Mouse (Mus musculus): ENCODE results near the gene Ctsw. TPM values are rescaled to one million over a fixed set of nuclear protein-coding genes. Genes with fewer than 3 reads are reported as not detected.

Ctsw gene
- polyA plus RNA-seq, 1 experiment from 2014 or later: 1.4 TPM

DNA sequence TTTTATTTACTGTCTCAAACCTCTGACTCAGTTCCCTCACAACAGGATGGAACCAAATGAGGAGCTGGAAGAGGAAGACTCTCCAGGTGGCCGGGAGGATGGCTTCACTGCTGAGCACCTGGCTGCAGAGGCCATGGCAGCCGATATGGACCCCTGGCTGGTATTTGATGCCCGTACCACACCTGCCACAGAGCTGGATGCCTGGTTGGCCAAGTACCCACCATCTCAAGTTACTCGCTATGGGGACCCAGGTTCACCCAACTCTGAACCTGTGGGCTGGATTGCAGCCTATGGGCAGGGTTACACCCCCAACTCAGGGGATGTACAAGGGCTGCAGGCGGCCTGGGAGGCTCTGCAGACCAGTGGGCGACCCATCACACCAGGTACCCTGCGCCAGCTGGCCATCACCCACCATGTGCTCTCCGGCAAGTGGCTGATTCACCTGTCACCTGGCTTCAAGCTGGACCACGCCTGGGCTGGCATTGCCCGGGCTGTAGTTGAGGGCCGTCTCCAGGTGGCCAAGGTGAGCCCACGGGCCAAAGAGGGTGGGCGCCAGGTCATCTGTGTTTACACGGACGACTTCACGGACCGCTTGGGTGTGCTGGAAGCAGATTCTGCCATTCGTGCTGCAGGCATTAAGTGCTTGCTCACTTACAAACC, 42.3 kb downstream of the Ctsw start:
- no peaks in the 10 kb centered on the region for H3K9me3 ChIP-seq (replicated peaks)
- peak overlapping the region; percentile 95 for H3K27ac ChIP-seq
- peak overlapping the region; percentile 83 for H3K4me3 ChIP-seq
- H3K27me3 ChIP-seq: no peaks in the 10 kb centered on the region
- no peak for ATAC-seq (replicated peaks; ENCODE audit: insufficient number of reproducible peaks, insufficient read depth, low FRiP score, low read depth)
- peaks cover 19% of the 10 kb centered on the region for H3K36me3 ChIP-seq
- peak overlapping the region; percentile 75 for H3K4me2 ChIP-seq
- 86% methylated on average over 18 of the region's 18 CpGs for WGBS
- H3K9ac ChIP-seq: peak overlapping the region; percentile 94
- H3K4me1 ChIP-seq (replicated peaks): peaks cover 41% of the 10 kb centered on the region

DNA sequence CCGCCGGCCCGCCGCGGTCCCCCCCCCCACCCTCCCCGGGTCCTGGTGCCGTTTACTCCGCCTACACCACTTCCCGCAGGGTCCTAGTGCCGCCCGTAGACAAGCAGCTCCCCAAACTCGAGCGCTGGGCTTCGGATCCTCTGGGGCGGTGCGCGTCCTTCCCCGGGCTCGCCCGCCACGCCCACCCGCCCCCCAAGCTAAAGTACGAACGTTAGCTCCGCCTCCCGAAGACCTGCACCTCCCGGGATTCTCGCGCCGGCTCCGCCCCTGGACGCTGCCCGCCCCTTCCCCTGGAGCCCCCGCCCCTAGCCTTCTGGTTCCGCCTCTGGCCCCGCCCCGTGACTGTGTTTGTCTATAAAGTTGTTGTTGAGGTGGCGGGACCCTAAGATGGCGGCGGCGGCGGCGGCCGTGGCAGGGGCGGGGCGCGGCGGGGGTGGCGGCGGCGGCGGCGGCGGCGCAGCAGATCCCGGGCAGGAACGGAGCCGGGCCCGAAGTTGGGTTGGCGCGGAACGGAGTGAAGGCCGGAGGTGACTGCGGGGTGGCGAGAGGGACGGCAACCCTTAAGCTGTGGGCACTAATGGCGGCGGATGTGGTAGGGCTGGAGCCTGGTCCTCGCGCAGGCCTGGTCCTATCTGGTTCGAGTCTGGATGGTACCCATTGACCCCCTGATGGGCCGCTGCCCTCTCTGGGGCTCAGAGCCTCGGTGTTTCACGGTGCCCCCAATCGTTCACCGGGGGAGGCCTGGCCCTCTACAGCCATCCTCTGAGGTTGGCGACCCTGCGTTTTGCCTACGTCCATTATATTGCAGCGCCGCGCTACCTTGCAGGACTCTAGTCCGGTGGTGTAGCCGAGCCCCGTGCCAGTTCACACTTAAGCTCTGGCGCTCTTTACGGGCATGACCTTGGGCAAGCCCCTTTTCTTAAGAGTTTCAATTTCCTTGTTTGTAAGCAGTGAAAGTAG, 43.2 kb downstream of the Ctsw start, which contains the start of the genes Drap1 and AI837181:
Gene Drap1, minus strand, starts transcription at position 198 of the 960 bp plus-strand sequence.
Gene AI837181, plus strand, starts transcription at position 363 of the 960 bp plus-strand sequence.
- peak within 1 kb of the TSS; percentile 91 for H3K4me2 ChIP-seq
- ATAC-seq (replicated peaks; ENCODE audit: insufficient number of reproducible peaks, insufficient read depth, low FRiP score, low read depth): peak; percentile 91
- WGBS: under 1% methylated on average over 74 of the region's 87 CpGs

DNA sequence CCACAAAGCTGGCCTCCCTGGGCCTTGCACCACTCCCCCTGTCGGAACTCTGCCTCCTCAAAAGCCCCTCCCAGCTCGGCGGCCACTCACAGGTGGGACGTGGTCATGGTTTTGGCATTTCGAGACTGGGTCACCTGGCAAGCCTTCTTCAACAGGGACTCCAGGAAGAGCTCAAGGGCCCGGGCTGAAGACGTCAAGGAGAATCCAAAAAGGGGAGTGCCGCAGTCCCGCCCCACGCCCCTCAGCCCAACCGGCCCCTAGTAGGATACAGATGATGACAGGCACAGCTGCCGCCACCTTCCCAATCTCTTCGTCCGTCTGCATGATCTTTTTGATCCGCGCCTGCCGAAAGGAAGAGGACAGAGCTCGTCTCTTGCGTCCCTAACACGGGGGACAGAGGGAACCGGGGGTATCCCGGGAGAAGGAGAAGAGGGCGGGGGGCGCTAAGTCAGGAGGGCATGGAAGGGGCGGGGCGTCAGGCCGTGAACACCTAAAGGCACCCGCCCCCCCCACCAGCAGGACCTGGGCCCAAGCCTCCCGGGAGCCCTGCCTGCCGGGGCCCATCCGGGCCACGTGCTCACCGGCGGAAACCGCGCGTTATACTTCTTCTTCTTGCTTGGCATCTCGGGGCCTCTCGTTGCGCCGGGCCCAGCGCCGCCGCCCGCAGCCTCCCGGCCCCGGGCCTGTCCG, 44.1 kb downstream of the Ctsw start:
- ATAC-seq (replicated peaks; ENCODE audit: insufficient number of reproducible peaks, insufficient read depth, low FRiP score, low read depth): peak; percentile 67
- Histone ChIP-seq H3K27me3 (no peaks in the 10 kb centered on the region), H3K4me2 (peak overlapping the region; percentile 91), H3K4me1 (replicated peaks) (peaks cover 34% of the 10 kb centered on the region), H3K9me3 (replicated peaks) (no peaks in the 10 kb centered on the region), H3K27ac (peak overlapping the region; percentile 95), H3K9ac (peak overlapping the region; percentile 89), H3K36me3 (peaks cover 30% of the 10 kb centered on the region), H3K4me3 (peak overlapping the region; percentile 83)
- under 1% methylated on average over 41 of the region's 48 CpGs for WGBS

More for the DNA sequence above, 43.2 kb downstream of the Ctsw start, which contains the start of the genes Drap1 and AI837181:
- peak within 1 kb of the TSS; percentile 94 for H3K9ac ChIP-seq
- peak within 1 kb of the TSS; percentile 95 for H3K27ac ChIP-seq
- H3K27me3 ChIP-seq: no peaks in the 10 kb centered on the region
- peak within 1 kb of the TSS; percentile 83 for H3K4me3 ChIP-seq
- peaks cover 41% of the 10 kb centered on the region for H3K4me1 ChIP-seq (replicated peaks)
- H3K9me3 ChIP-seq (replicated peaks): no peaks in the 10 kb centered on the region
- H3K36me3 ChIP-seq: peaks cover 23% of the 10 kb centered on the region

DNA sequence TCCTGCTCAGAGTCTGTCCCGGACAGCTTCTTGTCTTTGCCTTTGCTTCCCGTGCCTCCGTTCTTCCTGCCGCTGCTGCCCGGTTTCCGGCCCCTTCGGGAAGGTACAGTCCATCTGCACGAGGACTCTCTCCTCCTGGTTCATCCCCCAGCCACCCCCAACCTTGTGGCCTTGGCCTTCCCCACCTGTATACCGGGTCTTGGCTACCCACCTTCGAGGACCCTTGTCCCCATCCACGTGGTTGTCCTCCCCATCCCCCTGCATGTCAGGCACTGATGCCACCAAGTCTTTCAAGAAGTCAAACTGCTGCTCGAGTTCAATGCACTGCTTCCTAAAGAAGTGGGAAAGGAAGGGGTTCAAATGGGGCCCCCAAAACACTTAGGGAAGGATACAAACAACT, 44.7 kb downstream of the Ctsw start:
- Histone ChIP-seq H3K4me1 (replicated peaks) (peaks cover 30% of the 10 kb centered on the region), H3K27ac (peak overlapping the region; percentile 95), H3K9me3 (replicated peaks) (no peaks in the 10 kb centered on the region), H3K4me3 (peak overlapping the region; percentile 83), H3K9ac (peak overlapping the region; percentile 89), H3K4me2 (peak overlapping the region; percentile 91), H3K27me3 (no peaks in the 10 kb centered on the region), H3K36me3 (peaks cover 30% of the 10 kb centered on the region)
- ATAC-seq (replicated peaks; ENCODE audit: insufficient number of reproducible peaks, insufficient read depth, low FRiP score, low read depth): no peak
- 67% methylated on average over 12 of the region's 12 CpGs for WGBS

DNA sequence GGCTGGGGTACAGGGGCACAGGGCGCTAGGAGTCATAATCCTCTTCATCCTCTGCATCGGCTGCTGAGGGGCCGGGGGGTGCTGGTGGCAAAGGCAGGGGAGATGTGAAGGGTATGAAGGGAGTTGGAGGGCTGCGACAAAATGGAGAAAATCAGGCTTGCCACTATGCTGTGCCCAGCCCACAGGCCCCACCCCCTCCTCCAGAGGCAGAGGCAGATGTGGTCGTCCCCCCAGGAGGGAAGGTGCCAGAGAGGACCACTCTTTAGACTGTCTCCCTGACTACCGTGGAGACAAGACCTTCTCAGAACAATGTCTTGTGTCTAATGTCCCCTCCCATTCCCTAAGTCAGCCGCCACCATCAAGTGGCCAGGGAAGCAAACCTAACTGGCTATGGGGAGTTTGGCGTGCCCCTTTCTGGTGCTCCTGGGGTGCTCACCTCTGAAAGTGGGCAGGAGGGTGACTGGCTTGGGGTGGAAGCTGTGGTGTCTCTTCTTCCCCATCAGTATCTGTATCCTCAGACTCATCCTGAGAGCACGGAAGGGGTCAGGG, 45.3 kb downstream of the Ctsw start:
- Histone ChIP-seq H3K27ac (no peak overlapping the region), H3K27me3 (no peaks in the 10 kb centered on the region), H3K4me2 (peak overlapping the region; percentile 91), H3K36me3 (peaks cover 34% of the 10 kb centered on the region), H3K4me1 (replicated peaks) (peaks cover 30% of the 10 kb centered on the region), H3K9me3 (replicated peaks) (no peaks in the 10 kb centered on the region), H3K9ac (no peak overlapping the region), H3K4me3 (peak overlapping the region; percentile 83)
- 85% methylated on average over 9 of the region's 9 CpGs for WGBS
- no peak for ATAC-seq (replicated peaks; ENCODE audit: insufficient number of reproducible peaks, insufficient read depth, low FRiP score, low read depth)

DNA sequence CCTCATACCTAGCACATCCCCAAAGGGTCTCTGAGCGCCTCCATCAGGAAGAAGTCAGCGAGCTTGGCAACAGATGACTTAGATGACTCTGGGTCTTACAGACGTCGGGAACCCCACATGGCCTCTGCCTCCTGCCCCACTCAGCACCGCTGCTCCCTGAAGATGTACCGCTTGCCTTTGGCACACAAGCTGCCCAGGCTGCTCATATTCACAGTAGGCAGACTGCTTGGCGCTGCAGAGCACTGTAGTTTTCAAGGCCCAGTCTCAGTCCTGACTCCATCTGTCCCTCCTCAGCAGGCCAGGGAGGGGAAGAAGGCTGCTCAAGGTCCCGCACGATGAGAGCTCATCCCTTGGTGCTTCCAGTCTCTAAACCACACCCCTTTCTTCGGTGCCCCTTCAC, 46.0 kb downstream of the Ctsw start:
- 87% methylated on average over 10 of the region's 10 CpGs for WGBS
- H3K27ac ChIP-seq: no peak overlapping the region

DNA sequence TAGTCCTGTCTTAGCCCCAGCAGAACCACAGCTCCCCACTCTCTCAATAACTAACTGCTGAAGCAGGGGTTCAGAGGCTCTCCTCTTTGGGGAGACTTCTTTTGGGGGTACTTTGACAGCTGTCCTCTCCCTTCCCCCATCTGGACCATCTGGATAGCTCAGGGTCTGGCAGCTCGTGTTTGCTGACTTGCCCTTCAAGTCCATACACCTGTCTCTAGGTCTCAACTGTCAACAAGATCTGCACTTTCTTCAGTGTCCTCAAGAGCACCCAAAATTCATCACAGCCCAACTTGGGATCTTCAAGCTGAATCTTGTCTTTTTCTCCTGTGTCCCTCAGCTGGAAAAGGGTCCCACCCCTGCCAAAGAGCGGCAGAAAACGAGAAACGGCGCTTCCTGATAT, 46.5 kb downstream of the Ctsw start:
- Histone ChIP-seq H3K4me1 (replicated peaks) (peaks cover 25% of the 10 kb centered on the region), H3K4me2 (no peak overlapping the region), H3K27ac (no peak overlapping the region), H3K9ac (no peak overlapping the region), H3K9me3 (replicated peaks) (no peaks in the 10 kb centered on the region), H3K27me3 (no peaks in the 10 kb centered on the region), H3K4me3 (no peak overlapping the region), H3K36me3 (peaks cover 32% of the 10 kb centered on the region)
- WGBS: 85% methylated on average over 5 of the region's 5 CpGs
- ATAC-seq (replicated peaks; ENCODE audit: insufficient number of reproducible peaks, insufficient read depth, low FRiP score, low read depth): no peak

More for the DNA sequence above, 46.0 kb downstream of the Ctsw start:
- Histone ChIP-seq H3K27me3 (no peaks in the 10 kb centered on the region), H3K4me1 (replicated peaks) (peaks cover 29% of the 10 kb centered on the region), H3K9ac (peak overlapping the region; percentile 23; the same call in 1 of the 2 replicates), H3K4me2 (no peak overlapping the region), H3K36me3 (peaks cover 37% of the 10 kb centered on the region), H3K4me3 (no peak overlapping the region), H3K9me3 (replicated peaks) (no peaks in the 10 kb centered on the region)
- ATAC-seq (replicated peaks; ENCODE audit: insufficient number of reproducible peaks, insufficient read depth, low FRiP score, low read depth): no peak

DNA sequence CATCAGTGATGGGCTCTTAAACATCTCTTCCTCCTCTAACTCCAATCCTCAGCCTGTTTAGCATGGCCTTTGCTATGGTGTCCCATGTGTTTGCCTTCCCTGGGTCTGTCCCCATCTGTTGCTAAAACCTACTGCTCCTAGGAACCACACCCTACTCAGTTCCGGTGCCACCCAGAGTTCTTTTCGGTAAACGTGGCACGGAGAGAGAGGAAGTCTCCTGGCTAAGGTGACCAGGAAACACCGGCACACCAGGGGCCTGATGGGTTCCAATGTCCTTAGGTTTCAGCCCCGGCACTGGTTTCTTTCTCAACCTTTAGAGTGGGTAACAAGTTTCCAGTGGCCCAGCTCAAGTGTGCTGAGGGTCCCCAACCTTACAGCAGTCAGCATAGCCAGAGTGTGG, 47.7 kb downstream of the Ctsw start:
- Histone ChIP-seq H3K9me3 (replicated peaks) (no peaks in the 10 kb centered on the region), H3K9ac (no peak overlapping the region), H3K27ac (no peak overlapping the region), H3K4me2 (no peak overlapping the region), H3K36me3 (peaks cover 24% of the 10 kb centered on the region), H3K27me3 (no peaks in the 10 kb centered on the region), H3K4me1 (replicated peaks) (peaks cover 13% of the 10 kb centered on the region), H3K4me3 (no peak overlapping the region)
- no peak for ATAC-seq (replicated peaks; ENCODE audit: insufficient number of reproducible peaks, insufficient read depth, low FRiP score, low read depth)
- 93% methylated on average over 6 of the region's 6 CpGs for WGBS

DNA sequence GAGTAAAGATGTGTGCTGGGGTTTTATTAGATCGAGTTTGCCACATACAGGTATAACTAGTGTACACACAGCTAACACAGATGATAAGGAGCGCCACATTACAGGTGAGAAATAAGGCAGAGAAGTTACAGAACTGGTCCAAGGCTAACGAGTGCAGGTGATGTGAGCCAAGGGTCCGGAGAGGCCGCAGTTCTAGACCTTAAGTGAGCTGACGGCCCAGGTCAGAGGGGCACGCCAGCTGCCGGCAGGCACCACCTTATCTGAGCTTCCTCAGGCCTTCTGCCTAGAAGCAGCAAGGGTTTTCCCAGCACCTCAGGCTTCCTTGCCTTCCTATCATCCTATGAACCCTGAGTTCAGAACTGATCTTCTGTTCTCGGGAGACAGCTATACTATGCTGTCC, 48.7 kb downstream of the Ctsw start:
- Histone ChIP-seq H3K4me1 (replicated peaks) (peaks cover 13% of the 10 kb centered on the region), H3K27ac (no peak overlapping the region), H3K36me3 (peaks cover 24% of the 10 kb centered on the region), H3K27me3 (no peaks in the 10 kb centered on the region), H3K4me2 (no peak overlapping the region), H3K4me3 (no peak overlapping the region), H3K9ac (no peak overlapping the region), H3K9me3 (replicated peaks) (no peaks in the 10 kb centered on the region)
- 88% methylated on average over 9 of the region's 9 CpGs for WGBS
- no peak for ATAC-seq (replicated peaks; ENCODE audit: insufficient number of reproducible peaks, insufficient read depth, low FRiP score, low read depth)

DNA sequence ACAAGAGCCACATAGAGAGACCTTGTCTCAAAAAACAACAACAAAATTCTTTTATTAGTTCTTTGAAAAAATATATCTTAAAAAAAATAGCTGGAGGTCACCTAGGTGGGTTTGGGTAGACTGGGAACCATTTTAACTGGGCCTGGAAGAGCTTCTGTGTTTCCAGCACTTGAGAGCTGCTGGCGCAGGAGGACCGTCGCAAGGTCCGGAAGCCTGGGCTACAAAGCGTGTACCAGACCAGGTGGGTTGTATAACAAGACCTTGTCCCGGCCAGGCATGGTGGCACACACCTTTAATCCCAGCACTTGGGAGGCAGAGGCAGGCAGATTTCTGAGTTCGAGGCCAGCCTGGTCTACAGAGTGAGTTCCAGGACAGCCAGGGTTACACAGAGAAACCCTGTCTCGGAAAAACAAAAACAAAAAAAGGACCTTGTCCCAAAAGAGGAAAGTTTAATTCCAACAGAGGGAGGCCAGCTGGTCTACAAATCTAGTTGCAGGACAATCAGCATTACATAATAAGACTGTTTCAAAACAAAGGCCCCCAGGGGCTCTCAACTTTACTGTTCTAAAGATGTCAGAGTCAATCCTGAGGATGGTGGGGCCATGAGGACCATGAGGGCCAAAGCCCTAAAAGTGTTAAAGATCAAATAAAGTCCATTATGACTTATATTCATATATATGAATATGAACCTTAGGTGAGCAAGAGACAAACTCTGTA, 49.4 kb downstream of the Ctsw start:
- no peak for ATAC-seq (replicated peaks; ENCODE audit: insufficient number of reproducible peaks, insufficient read depth, low FRiP score, low read depth)
- Histone ChIP-seq H3K4me1 (replicated peaks) (peaks cover 15% of the 10 kb centered on the region), H3K27me3 (no peaks in the 10 kb centered on the region), H3K36me3 (peaks cover 24% of the 10 kb centered on the region), H3K4me2 (no peak overlapping the region), H3K27ac (no peak overlapping the region), H3K9me3 (replicated peaks) (no peaks in the 10 kb centered on the region), H3K9ac (no peak overlapping the region), H3K4me3 (no peak overlapping the region)
- 88% methylated on average over 8 of the region's 8 CpGs for WGBS

Data from heart, embryonic 15.5 days (tissue).